Mouse (Mus musculus) erythroblast, adult 5-6 weeks (primary cell): ENCODE data around the gene Slc6a4. TPM values are rescaled to one million over a fixed set of nuclear protein-coding genes. Genes with fewer than 3 reads are reported as not detected.

Experiments
- total RNA-seq, 2 experiments: library from RNA; stranded (forward) in 1 of 2; stranded (reverse) in 1 of 2; fragments of 150-400 nt in 1 of 2; fragments of 200-764, 138-1000 nt in 1 of 2; gene quantifications; 2 replicates each; pipeline versions ENCODE4 v1.2.3 to v1.2.4; 2015 to 2017; ENCODE audit warnings: low replicate concordance in 2 of 2

Gene Slc6a4
- total RNA-seq, 2 experiments from 2014 or later: not detected

Other genes with a start within 250 kb of the Slc6a4 start
- gene Gosr1, start 235.0 kb upstream of the Slc6a4 start, total RNA-seq (2015; ENCODE audit: low replicate concordance): 8.5 and 10.4 TPM in 2 replicates
- 16.0 and 20.4 TPM in 2 replicates for gene Gosr1, start 235.0 kb upstream of the Slc6a4 start, total RNA-seq (2017; ENCODE audit: low replicate concordance)
- gene Cpd, start 151.6 kb upstream of the Slc6a4 start, total RNA-seq (2015; ENCODE audit: low replicate concordance): 13.4 and 19.6 TPM in 2 replicates
- 7.8 and 8.6 TPM in 2 replicates for gene Cpd, start 151.6 kb upstream of the Slc6a4 start, total RNA-seq (2017; ENCODE audit: low replicate concordance)
- not detected in 2 replicates for gene Tmigd1, start 96.4 kb upstream of the Slc6a4 start, total RNA-seq (2015; ENCODE audit: low replicate concordance)
- not detected in 2 replicates for gene Tmigd1, start 96.4 kb upstream of the Slc6a4 start, total RNA-seq (2017; ENCODE audit: low replicate concordance)
- 10.9 and 12.7 TPM in 2 replicates for gene Blmh, start 73.8 kb upstream of the Slc6a4 start, total RNA-seq (2015; ENCODE audit: low replicate concordance)
- gene Blmh, start 73.8 kb upstream of the Slc6a4 start, total RNA-seq (2017; ENCODE audit: low replicate concordance): 21.0 and 26.6 TPM in 2 replicates
- gene Nsrp1, start 79.8 kb downstream of the Slc6a4 start, total RNA-seq (2015; ENCODE audit: low replicate concordance): 7.9 and 16.1 TPM in 2 replicates
- gene Nsrp1, start 79.8 kb downstream of the Slc6a4 start, total RNA-seq (2017; ENCODE audit: low replicate concordance): 1.9 and 7.2 TPM in 2 replicates
- not detected in 2 replicates for gene Efcab5, start 190.4 kb downstream of the Slc6a4 start, total RNA-seq (2015; ENCODE audit: low replicate concordance)
- gene Efcab5, start 190.4 kb downstream of the Slc6a4 start, total RNA-seq (2017; ENCODE audit: low replicate concordance): 1.3 and 1.8 TPM in 2 replicates
- gene Ssh2, start 217.7 kb downstream of the Slc6a4 start, total RNA-seq (2015; ENCODE audit: low replicate concordance): 10.8 and 16.7 TPM in 2 replicates
- 10.9 and 20.6 TPM in 2 replicates for gene Ssh2, start 217.7 kb downstream of the Slc6a4 start, total RNA-seq (2017; ENCODE audit: low replicate concordance)